Comparison of ENCODE assay signal across 12 mouse cellular contexts in genomic region chr9:45941329-45941888, GRCm38 (mm10). TPM values are rescaled to one million over a fixed set of nuclear protein-coding genes. Genes with fewer than 3 reads are reported as not detected.
DNase-seq lines count a peak whose midpoint lies in the region; ATAC-seq and TF ChIP-seq lines count a peak whose summit lies in the region.
"Had no signal": no experiment of that assay in that cellular context is flagged by ENCODE, and none has a peak within 500 bp of the region (broad histone marks: within the 10 kb centered on the region; RNA-seq: fewer than 3 reads in every experiment).

No protein-coding gene starts in this region.

- no peak overlapping the region for H3K9ac ChIP-seq in midbrain, embryonic 15.5 days
- no peak overlapping the region for H3K9ac ChIP-seq in liver, embryonic 14.5 days (replicated peaks)
- H3K9ac ChIP-seq: limb, embryonic 13.5 days had no signal

- peaks cover under 1% of the 10 kb centered on the region; the same call in 1 of the 2 replicates for H3K4me1 ChIP-seq in midbrain, embryonic 10.5 days
- no peaks in the 10 kb centered on the region for H3K4me1 ChIP-seq in midbrain, embryonic 15.5 days
- peaks cover 17 to 35% of the 10 kb centered on the region in 2 experiments for H3K4me1 ChIP-seq in liver, embryonic 14.5 days (replicated peaks; ENCODE audit: control insufficient read depth in 2 of 2, insufficient read depth in 2 of 2, low read length in 1 of 2)

- H3K36me3 ChIP-seq in midbrain, embryonic 10.5 days, result peaks cover 76% of the 10 kb centered on the region
- peaks cover 16% of the 10 kb centered on the region for H3K36me3 ChIP-seq in midbrain, embryonic 15.5 days (replicated peaks)
- peaks cover 16% of the 10 kb centered on the region for H3K36me3 ChIP-seq in liver, embryonic 14.5 days (replicated peaks; ENCODE audit: control insufficient read depth, insufficient read depth, low read depth)

- peaks cover 1% of the 10 kb centered on the region; the same call in 1 of the 2 replicates for H3K27me3 ChIP-seq in midbrain, embryonic 10.5 days (ENCODE audit: low read depth, poor library complexity, severe bottlenecking)
- H3K27me3 ChIP-seq in midbrain, embryonic 15.5 days (replicated peaks), result no peaks in the 10 kb centered on the region
- H3K27me3 ChIP-seq in liver, embryonic 14.5 days (ENCODE audit: control insufficient read depth, insufficient read depth, low read length), result no peaks in the 10 kb centered on the region
- H3K27me3 ChIP-seq: limb, embryonic 13.5 days had no signal

- TF ChIP-seq CTCF in brain, embryonic 14.5 days (IDR thresholded peaks at IDR 0.05; ENCODE audit: borderline replicate concordance, extremely low read depth, insufficient read depth, insufficient read length), result no peak
- peak; percentile 78 for TF ChIP-seq CTCF in liver, embryonic 14.5 days (IDR thresholded peaks at IDR 0.05; ENCODE audit: low read depth)

- no peak overlapping the region for H3K27ac ChIP-seq in midbrain, embryonic 10.5 days (replicated peaks)
- no peak overlapping the region for H3K27ac ChIP-seq in midbrain, embryonic 15.5 days
- no peak overlapping the region for H3K27ac ChIP-seq in liver, embryonic 14.5 days
- H3K27ac ChIP-seq: heart, adult 2 months; limb, embryonic 13.5 days had no signal

- no peak overlapping the region for H3K4me3 ChIP-seq in midbrain, embryonic 10.5 days
- no peak overlapping the region for H3K4me3 ChIP-seq in midbrain, embryonic 15.5 days
- no peak overlapping the region for H3K4me3 ChIP-seq in liver, embryonic 14.5 days (ENCODE audit: insufficient read depth in 1 of 2, low read depth in 2 of 2, low read length in 2 of 2)
- H3K4me3 ChIP-seq: heart, adult 2 months; limb, embryonic 13.5 days; myocyte had no signal

- peak; percentile 64 for DNase-seq in embryo, embryonic 10 days (ENCODE audit: low spot score)
- no peak for DNase-seq in embryo, embryonic 9.5 days (ENCODE audit: extremely low spot score)
- peak; percentile 28 for DNase-seq in midbrain, embryonic 10.5 days (ENCODE audit: low spot score)
- DNase-seq in brain, embryonic 14.5 days (ENCODE audit: low read depth), result peak; percentile 13
- DNase-seq in liver, embryonic 14.5 days (ENCODE audit: low read depth in 3 of 3, low spot score in 3 of 3), result peak in 1 of 3 experiments; percentile 60
- no peak for DNase-seq in right cerebral cortex, adult 18-20 months
- DNase-seq in adipocyte (ENCODE audit: low spot score), result no peak
- DNase-seq: heart, adult 2 months; kidney, adult 18-20 months had no signal

- no peak for TF ChIP-seq POLR2A in brain, embryonic 14.5 days (IDR thresholded peaks at IDR 0.05; ENCODE audit: borderline replicate concordance, extremely low read depth, insufficient read depth, insufficient read length, poor library complexity, severe bottlenecking)

- no peak for ATAC-seq in midbrain, embryonic 15.5 days (replicated peaks)
- peak; percentile 38; the same call in 1 of the 2 replicates for ATAC-seq in liver, embryonic 14.5 days (ENCODE audit: insufficient read depth)

- no peaks in the 10 kb centered on the region for H3K9me3 ChIP-seq in midbrain, embryonic 10.5 days (replicated peaks)
- no peaks in the 10 kb centered on the region for H3K9me3 ChIP-seq in midbrain, embryonic 15.5 days
- H3K9me3 ChIP-seq in liver, embryonic 14.5 days (ENCODE audit: control insufficient read depth, low read length), result peaks cover 3% of the 10 kb centered on the region; the same call in 1 of the 2 replicates
- H3K9me3 ChIP-seq: limb, embryonic 13.5 days had no signal

- no peak overlapping the region for H3K4me2 ChIP-seq in midbrain, embryonic 15.5 days
- H3K4me2 ChIP-seq in liver, embryonic 14.5 days (ENCODE audit: low read depth), result no peak overlapping the region
- H3K4me2 ChIP-seq: limb, embryonic 13.5 days had no signal

- no peak for TF ChIP-seq EP300 in liver, embryonic 14.5 days (IDR thresholded peaks at IDR 0.05; ENCODE audit: low read depth)

- WGBS in midbrain, embryonic 10.5 days, result 59% methylated on average over 18 of the region's 18 CpGs
- 65% methylated on average over 18 of the region's 18 CpGs for WGBS in midbrain, embryonic 15.5 days
- whole genome bisulfite sequencing in liver, embryonic 14.5 days (ENCODE audit: insufficient replicate concordance), result 75% methylated on average over 18 of the region's 18 CpGs

RNA-seq across cellular contexts. Expression of gene Tagln, which starts 5.6 kb away (rescaled TPM):
- 25.5 and 28.8 TPM in 2 replicates for polyA plus RNA-seq in midbrain, embryonic 10.5 days (2016; fragmentation: Nextera tagmentation; extraction: Ambion mirVana)
- polyA plus RNA-seq in midbrain, embryonic 15.5 days (2015; fragmentation: Nextera tagmentation; extraction: Ambion mirVana), result 5.3 and 5.7 TPM in 2 replicates
- 5.7 and 7.3 TPM in 2 replicates for polyA plus RNA-seq in brain, embryonic 14.5 days (2012; rRNA removed)
- 5.1 and 6.3 TPM in 2 replicates for polyA plus RNA-seq in liver, embryonic 14.5 days (2012; rRNA removed)
- polyA plus RNA-seq in liver, embryonic 14.5 days (2014; fragmentation: Nextera tagmentation; extraction: Ambion mirVana), result 2.6 and 6.8 TPM in 2 replicates

RNA-seq across cellular contexts. Expression of gene Sidt2, which starts 13.6 kb away (rescaled TPM):
- 23.7 and 27.3 TPM in 2 replicates for polyA plus RNA-seq in midbrain, embryonic 10.5 days (2016; fragmentation: Nextera tagmentation; extraction: Ambion mirVana)
- 51.9 and 52.8 TPM in 2 replicates for polyA plus RNA-seq in midbrain, embryonic 15.5 days (2015; fragmentation: Nextera tagmentation; extraction: Ambion mirVana)
- polyA plus RNA-seq in brain, embryonic 14.5 days (2012; rRNA removed), result 85.4 and 101 TPM in 2 replicates
- 20.4 and 26.8 TPM in 2 replicates for polyA plus RNA-seq in liver, embryonic 14.5 days (2012; rRNA removed)
- 11.6 and 16.5 TPM in 2 replicates for polyA plus RNA-seq in liver, embryonic 14.5 days (2014; fragmentation: Nextera tagmentation; extraction: Ambion mirVana)

RNA-seq across cellular contexts. Expression of gene Rnf214, which starts 34.7 kb away (rescaled TPM):
- polyA plus RNA-seq in midbrain, embryonic 10.5 days (2016; fragmentation: Nextera tagmentation; extraction: Ambion mirVana), result 70.2 and 81.9 TPM in 2 replicates
- polyA plus RNA-seq in midbrain, embryonic 15.5 days (2015; fragmentation: Nextera tagmentation; extraction: Ambion mirVana), result 106 and 112 TPM in 2 replicates
- polyA plus RNA-seq in brain, embryonic 14.5 days (2012; rRNA removed), result 50.6 and 68.0 TPM in 2 replicates
- polyA plus RNA-seq in liver, embryonic 14.5 days (2012; rRNA removed), result 5.0 and 6.3 TPM in 2 replicates
- 10.5 and 12.0 TPM in 2 replicates for polyA plus RNA-seq in liver, embryonic 14.5 days (2014; fragmentation: Nextera tagmentation; extraction: Ambion mirVana)

RNA-seq across cellular contexts. Expression of gene Pcsk7, which starts 35.1 kb away (rescaled TPM):
- 18.7 and 23.4 TPM in 2 replicates for polyA plus RNA-seq in midbrain, embryonic 10.5 days (2016; fragmentation: Nextera tagmentation; extraction: Ambion mirVana)
- 26.0 and 27.5 TPM in 2 replicates for polyA plus RNA-seq in midbrain, embryonic 15.5 days (2015; fragmentation: Nextera tagmentation; extraction: Ambion mirVana)
- polyA plus RNA-seq in brain, embryonic 14.5 days (2012; rRNA removed), result 40.3 and 48.7 TPM in 2 replicates
- polyA plus RNA-seq in liver, embryonic 14.5 days (2012; rRNA removed), result 7.3 and 7.7 TPM in 2 replicates
- polyA plus RNA-seq in liver, embryonic 14.5 days (2014; fragmentation: Nextera tagmentation; extraction: Ambion mirVana), result 4.9 and 5.0 TPM in 2 replicates

Comparison
In these comparisons a context has a peak if more than half of its experiments do, and no peak if none do; other contexts are left out.
1. DNase-seq: peak in embryo, embryonic 10 days (single experiment), midbrain, embryonic 10.5 days (single experiment) and brain, embryonic 14.5 days (single experiment); none in embryo, embryonic 9.5 days (single experiment), right cerebral cortex, adult 18-20 months (single experiment) and adipocyte (single experiment).